ENCODE assay signal across 17 mouse cellular contexts in genomic region chr16:91380151-91380550, GRCm38 (mm10). TPM values are rescaled to one million over a fixed set of nuclear protein-coding genes. Genes with fewer than 3 reads are reported as not detected.
DNase-seq lines count a peak whose midpoint lies in the region; ATAC-seq and TF ChIP-seq lines count a peak whose summit lies in the region.
"Had no signal": no experiment of that assay in that cellular context is flagged by ENCODE, and none has a peak within 500 bp of the region (broad histone marks: within the 10 kb centered on the region; RNA-seq: fewer than 3 reads in every experiment).

No protein-coding gene starts in this region.

- DNase-seq in embryonic facial prominence, embryonic 10.5 days (ENCODE audit: low spot score): no peak
- no peak for DNase-seq in kidney, adult 8-10 months
- DNase-seq in liver, adult 2 months (ENCODE audit: extremely low read depth, low read depth, low spot score): no peak
- no peak for DNase-seq in stomach, postnatal 0 days (ENCODE audit: low spot score)
- no peak for DNase-seq in spleen, postnatal 10 days (ENCODE audit: low spot score in 2 of 2)
- DNase-seq in spleen, postnatal 4 days (ENCODE audit: low spot score in 2 of 2): no peak
- DNase-seq: cerebellum, adult 9-10 months; embryo, embryonic 11 days; lung, adult 18-20 months; right cerebral cortex, postnatal 14 days had no signal

- H3K27ac ChIP-seq in embryonic facial prominence, embryonic 13.5 days: peak overlapping the region; percentile 83
- no peak overlapping the region for H3K27ac ChIP-seq in embryonic facial prominence, embryonic 10.5 days (replicated peaks)
- H3K27ac ChIP-seq in kidney, embryonic 16.5 days (ENCODE audit: low read length): peak overlapping the region; percentile 45; the same call in 1 of the 2 replicates
- H3K27ac ChIP-seq in liver, adult 2 months (replicated peaks; ENCODE audit: insufficient read depth, low read depth, low read length): peak overlapping the region; percentile 74
- no peak overlapping the region for H3K27ac ChIP-seq in stomach, postnatal 0 days (replicated peaks)

- no peak overlapping the region for H3K4me2 ChIP-seq in embryonic facial prominence, embryonic 13.5 days
- no peak overlapping the region for H3K4me2 ChIP-seq in kidney, embryonic 16.5 days (replicated peaks; ENCODE audit: low read depth, low read length)
- H3K4me2 ChIP-seq in stomach, postnatal 0 days (replicated peaks; ENCODE audit: low read depth): no peak overlapping the region

- H3K9ac ChIP-seq in embryonic facial prominence, embryonic 13.5 days: no peak overlapping the region
- no peak overlapping the region; the same call in 1 of the 2 replicates for H3K9ac ChIP-seq in kidney, embryonic 16.5 days (replicated peaks; ENCODE audit: low read length)
- no peak overlapping the region; the same call in none of the 2 replicates for H3K9ac ChIP-seq in liver, adult 2 months (ENCODE audit: low read depth, low read length)
- no peak overlapping the region for H3K9ac ChIP-seq in stomach, postnatal 0 days (ENCODE audit: low read length)

- 77% methylated on average over 5 of the region's 5 CpGs for WGBS in embryonic facial prominence, embryonic 13.5 days
- WGBS in embryonic facial prominence, embryonic 10.5 days: 81% methylated on average over 5 of the region's 5 CpGs
- 71% methylated on average over 5 of the region's 5 CpGs for whole genome bisulfite sequencing in kidney, embryonic 16.5 days
- 64% methylated on average over 5 of the region's 5 CpGs for WGBS in liver, adult 2 months
- WGBS in stomach, postnatal 0 days: 65% methylated on average over 5 of the region's 5 CpGs

- no peak for TF ChIP-seq CTCF in liver, adult 2 months (IDR thresholded peaks at IDR 0.05; ENCODE audit: low read depth, low read length)
- TF ChIP-seq CTCF in stomach, postnatal 0 days (IDR thresholded peaks at IDR 0.05; ENCODE audit: low read depth): no peak

- no peaks in the 10 kb centered on the region for H3K9me3 ChIP-seq in embryonic facial prominence, embryonic 13.5 days
- no peaks in the 10 kb centered on the region for H3K9me3 ChIP-seq in embryonic facial prominence, embryonic 10.5 days
- no peaks in the 10 kb centered on the region for H3K9me3 ChIP-seq in kidney, embryonic 16.5 days (ENCODE audit: low read length)
- H3K9me3 ChIP-seq in stomach, postnatal 0 days (ENCODE audit: control insufficient read depth, low read length): no peaks in the 10 kb centered on the region

- no peaks in the 10 kb centered on the region for H3K27me3 ChIP-seq in embryonic facial prominence, embryonic 13.5 days
- H3K27me3 ChIP-seq in embryonic facial prominence, embryonic 10.5 days (replicated peaks; ENCODE audit: low read depth, poor library complexity, severe bottlenecking): no peaks in the 10 kb centered on the region
- H3K27me3 ChIP-seq in kidney, embryonic 16.5 days (ENCODE audit: insufficient read depth, low read length): no peaks in the 10 kb centered on the region
- no peaks in the 10 kb centered on the region for H3K27me3 ChIP-seq in liver, adult 2 months (ENCODE audit: control insufficient read depth, insufficient read depth, low read length)
- H3K27me3 ChIP-seq in stomach, postnatal 0 days (ENCODE audit: control insufficient read depth, insufficient read depth, low read length): no peaks in the 10 kb centered on the region

- TF ChIP-seq EP300 in stomach, postnatal 0 days (optimal IDR thresholded peaks at IDR 0.05): no peak

- H3K4me3 ChIP-seq in embryonic facial prominence, embryonic 13.5 days: no peak overlapping the region
- no peak overlapping the region for H3K4me3 ChIP-seq in embryonic facial prominence, embryonic 10.5 days
- H3K4me3 ChIP-seq in kidney, embryonic 16.5 days (ENCODE audit: low read length): no peak overlapping the region
- H3K4me3 ChIP-seq in liver, adult 2 months (ENCODE audit: insufficient read depth, low read depth, low read length): no peak overlapping the region
- H3K4me3 ChIP-seq in stomach, postnatal 0 days (ENCODE audit: low read depth, low read length): no peak overlapping the region

- no peak for ATAC-seq in embryonic facial prominence, embryonic 13.5 days (ENCODE audit: insufficient number of reproducible peaks, insufficient read depth, low FRiP score, low TSS enrichment, low read depth)
- no peak for ATAC-seq in kidney, embryonic 16.5 days (ENCODE audit: low FRiP score, low TSS enrichment)
- ATAC-seq in stomach, postnatal 0 days (ENCODE audit: low FRiP score, low TSS enrichment): 0 out of 2 replicates have a peak, but pooled peaks have one; percentile 45

- H3K4me1 ChIP-seq in embryonic facial prominence, embryonic 13.5 days: peaks cover 20% of the 10 kb centered on the region
- peaks cover 26% of the 10 kb centered on the region for H3K4me1 ChIP-seq in embryonic facial prominence, embryonic 10.5 days
- peaks cover 24% of the 10 kb centered on the region for H3K4me1 ChIP-seq in kidney, embryonic 16.5 days (ENCODE audit: insufficient read depth, low read length)
- H3K4me1 ChIP-seq in liver, adult 2 months (ENCODE audit: control insufficient read depth, insufficient read depth, low read length): peaks cover 37% of the 10 kb centered on the region
- no peaks in the 10 kb centered on the region for H3K4me1 ChIP-seq in stomach, postnatal 0 days (replicated peaks; ENCODE audit: control insufficient read depth, insufficient read depth)

- peaks cover 52% of the 10 kb centered on the region for H3K79me2 ChIP-seq in liver, adult 2 months (ENCODE audit: control insufficient read depth, insufficient read depth, low read length)

- no peak for TF ChIP-seq POLR2A in liver, adult 2 months (IDR thresholded peaks at IDR 0.05; ENCODE audit: extremely low read depth, insufficient read depth, low read length)

- peaks cover 40% of the 10 kb centered on the region for H3K36me3 ChIP-seq in embryonic facial prominence, embryonic 13.5 days
- H3K36me3 ChIP-seq in embryonic facial prominence, embryonic 10.5 days (replicated peaks): peaks cover 49% of the 10 kb centered on the region
- peaks cover 13% of the 10 kb centered on the region for H3K36me3 ChIP-seq in kidney, embryonic 16.5 days (ENCODE audit: insufficient read depth, low read length)
- peaks cover 8% of the 10 kb centered on the region; the same call in 1 of the 2 replicates for H3K36me3 ChIP-seq in liver, adult 2 months (ENCODE audit: control insufficient read depth, insufficient read depth, low read length)
- no peaks in the 10 kb centered on the region for H3K36me3 ChIP-seq in stomach, postnatal 0 days (ENCODE audit: control insufficient read depth, insufficient read depth, low read length)

RNA-seq across cellular contexts. Expression of gene Ifnar2, which starts 7.6 kb away (rescaled TPM):
- polyA plus RNA-seq in embryonic facial prominence, embryonic 13.5 days (2015; fragmentation: Nextera tagmentation; extraction: Ambion mirVana): 55.6 and 65.0 TPM in 2 replicates
- polyA plus RNA-seq in embryonic facial prominence, embryonic 10.5 days (2016; fragmentation: Nextera tagmentation; extraction: Ambion mirVana): 29.7 and 31.0 TPM in 2 replicates
- 55.5 and 56.2 TPM in 2 replicates for polyA plus RNA-seq in kidney, embryonic 16.5 days (2015; fragmentation: Nextera tagmentation; extraction: Ambion mirVana)
- total RNA-seq in liver, adult 2 months (2014; rRNA removed): 69.1 and 84.2 TPM in 2 replicates
- 115 and 144 TPM in 2 replicates for polyA plus RNA-seq in liver, adult 2 months (2012; rRNA removed)
- polyA plus RNA-seq in stomach, postnatal 0 days (2015; fragmentation: Nextera tagmentation; extraction: Ambion mirVana): 29.4 and 33.4 TPM in 2 replicates

RNA-seq across cellular contexts. Expression of gene Gm21970, which starts 11.4 kb away (rescaled TPM):
- polyA plus RNA-seq in embryonic facial prominence, embryonic 13.5 days (2015; fragmentation: Nextera tagmentation; extraction: Ambion mirVana): not detected in 2 replicates
- not detected in 2 replicates for polyA plus RNA-seq in embryonic facial prominence, embryonic 10.5 days (2016; fragmentation: Nextera tagmentation; extraction: Ambion mirVana)
- polyA plus RNA-seq in kidney, embryonic 16.5 days (2015; fragmentation: Nextera tagmentation; extraction: Ambion mirVana): not detected in 2 replicates
- 0.83 TPM in 1 of 2 replicates, not detected in the other for total RNA-seq in liver, adult 2 months (2014; rRNA removed)
- polyA plus RNA-seq in liver, adult 2 months (2012; rRNA removed): not detected in 2 replicates
- polyA plus RNA-seq in stomach, postnatal 0 days (2015; fragmentation: Nextera tagmentation; extraction: Ambion mirVana): not detected in 2 replicates
- total RNA-seq: adrenal gland, adult 18-20 months; hematopoietic stem cell, adult 5-6 weeks; left cerebral cortex, postnatal 14 days had no signal
- polyA plus RNA-seq: gonadal fat pad, adult 2 months; thymus, postnatal 0 days had no signal

RNA-seq across cellular contexts. Expression of gene Il10rb, which starts 25.8 kb away (rescaled TPM):
- polyA plus RNA-seq in embryonic facial prominence, embryonic 13.5 days (2015; fragmentation: Nextera tagmentation; extraction: Ambion mirVana): 19.4 and 19.6 TPM in 2 replicates
- 7.8 and 8.9 TPM in 2 replicates for polyA plus RNA-seq in embryonic facial prominence, embryonic 10.5 days (2016; fragmentation: Nextera tagmentation; extraction: Ambion mirVana)
- 38.8 and 45.1 TPM in 2 replicates for polyA plus RNA-seq in kidney, embryonic 16.5 days (2015; fragmentation: Nextera tagmentation; extraction: Ambion mirVana)
- total RNA-seq in liver, adult 2 months (2014; rRNA removed): 7.3 and 9.5 TPM in 2 replicates
- 5.0 and 5.1 TPM in 2 replicates for polyA plus RNA-seq in liver, adult 2 months (2012; rRNA removed)
- 52.3 and 55.4 TPM in 2 replicates for polyA plus RNA-seq in stomach, postnatal 0 days (2015; fragmentation: Nextera tagmentation; extraction: Ambion mirVana)

Comparison
In these comparisons a context has a peak if more than half of its experiments do, and no peak if none do; other contexts are left out.
1. H3K27ac ChIP-seq: peak in embryonic facial prominence, embryonic 13.5 days (single experiment), kidney, embryonic 16.5 days (single experiment) and liver, adult 2 months (single experiment); none in embryonic facial prominence, embryonic 10.5 days (single experiment) and stomach, postnatal 0 days (single experiment).